Mouse (Mus musculus): ENCODE measurements at regions not wholly inside any gene's neighbourhood (a gene's known extent, or its start where the extent isn't known, plus 50 kb on each side); places are given as distances from the start of the nearest gene placed in this dataset.
A peak's percentile ranks its signal among the peaks of the same experiment; 100 is the strongest.

DNA sequence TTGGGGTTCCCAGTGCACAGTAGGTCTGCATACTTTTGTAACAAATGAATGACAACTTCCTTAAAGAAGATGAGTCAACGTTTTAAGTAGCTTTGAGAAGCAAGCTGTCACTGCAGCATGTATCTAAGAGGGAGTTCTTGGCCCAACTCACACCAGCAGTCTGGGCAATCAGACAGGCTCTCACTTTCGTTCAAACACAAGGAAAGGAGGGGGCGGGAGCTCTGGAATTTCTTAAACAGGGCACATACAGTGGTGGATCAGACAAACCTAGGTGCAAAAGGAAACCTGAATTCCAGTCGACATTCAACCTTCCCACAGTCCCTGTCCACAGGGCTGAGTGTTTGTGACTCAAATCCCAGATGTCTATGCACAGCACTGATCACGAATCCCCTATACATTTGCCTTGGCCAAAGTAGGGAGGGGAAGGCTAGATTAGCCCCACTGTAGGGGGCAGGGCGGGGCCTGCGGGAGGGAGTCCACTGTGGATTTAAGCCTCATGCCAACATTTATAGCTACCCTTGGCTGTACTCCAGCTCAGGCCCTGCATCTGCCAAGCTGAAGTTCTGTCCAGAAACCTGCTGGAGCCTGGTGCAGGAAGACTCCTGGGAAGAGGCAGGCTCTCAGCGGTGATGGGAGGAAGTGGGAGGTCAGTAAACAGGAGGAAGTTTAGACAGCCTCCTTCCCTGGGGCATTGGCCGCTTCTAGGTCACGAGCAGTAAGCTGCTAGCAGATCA, 81.5 kb upstream of the Cdyl2 start:
- ATAC-seq (ENCODE audit: low FRiP score, low read depth) (peak; percentile 53; the same call in 1 of the 2 replicates), DNase-seq (ENCODE audit: low spot score) (peak; percentile 67)
- H3K27ac ChIP-seq (replicated peaks; ENCODE audit: low read depth, low read length), result no peak overlapping the region
- TF ChIP-seq POLR2A (IDR thresholded peaks at IDR 0.05; ENCODE audit: borderline replicate concordance, extremely low read depth, insufficient read depth, insufficient read length), result no peak
- no peak overlapping the region for H3K4me3 ChIP-seq (replicated peaks; ENCODE audit: low read length)
- H3K4me2 ChIP-seq (replicated peaks; ENCODE audit: low read depth, low read length, severe bottlenecking), result peak overlapping the region; percentile 5; the same call in 1 of the 2 replicates
- no peaks in the 10 kb centered on the region for H3K36me3 ChIP-seq (ENCODE audit: control insufficient read depth, insufficient read depth, low read length)
- H3K27me3 ChIP-seq (ENCODE audit: control insufficient read depth, insufficient read depth, low read length), result no peaks in the 10 kb centered on the region
- H3K9me3 ChIP-seq (ENCODE audit: control insufficient read depth, low read length), result no peaks in the 10 kb centered on the region
- 0 out of 2 replicates have a peak, but pooled peaks cover 6% of the 10 kb centered on the region for H3K4me1 ChIP-seq (ENCODE audit: control insufficient read depth, insufficient read depth, low read length)
- no peak overlapping the region; the same call in 1 of the 2 replicates for H3K9ac ChIP-seq (ENCODE audit: low read depth, low read length, severe bottlenecking)
- WGBS, result 40% methylated on average over 10 of the region's 10 CpGs

DNA sequence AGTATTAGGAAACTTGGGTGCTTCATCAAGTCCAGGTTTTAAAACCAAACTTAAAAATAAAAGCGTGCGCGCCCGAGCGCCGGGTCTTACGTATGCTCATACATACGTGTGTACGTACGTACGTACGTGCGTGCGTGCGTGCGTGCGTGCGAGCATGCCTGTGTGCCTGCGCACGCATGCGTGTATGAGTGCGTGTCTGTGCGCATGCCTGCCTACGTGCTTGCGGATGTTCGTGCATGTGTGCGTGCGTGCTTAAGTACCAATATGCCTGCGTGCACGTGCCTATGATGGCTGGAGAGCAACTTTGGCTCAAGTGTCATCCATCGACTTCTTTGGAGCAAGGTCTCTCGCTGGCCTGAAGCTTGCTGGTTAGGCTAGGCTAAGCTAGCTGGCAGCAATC, 68.5 kb upstream of the Cdyl2 start:
- Histone ChIP-seq H3K4me2 (replicated peaks; ENCODE audit: low read depth, low read length, severe bottlenecking) (no peak overlapping the region), H3K36me3 (ENCODE audit: control insufficient read depth, insufficient read depth, low read length) (no peaks in the 10 kb centered on the region), H3K4me3 (replicated peaks; ENCODE audit: low read length) (no peak overlapping the region), H3K27ac (replicated peaks; ENCODE audit: low read depth, low read length) (no peak overlapping the region), H3K9me3 (ENCODE audit: control insufficient read depth, low read length) (peaks cover 6% of the 10 kb centered on the region; the same call in 1 of the 2 replicates), H3K9ac (ENCODE audit: low read depth, low read length, severe bottlenecking) (no peak overlapping the region), H3K4me1 (ENCODE audit: control insufficient read depth, insufficient read depth, low read length) (no peaks in the 10 kb centered on the region), H3K27me3 (ENCODE audit: control insufficient read depth, insufficient read depth, low read length) (no peaks in the 10 kb centered on the region)
- ATAC-seq (ENCODE audit: low FRiP score, low read depth) (no peak), DNase-seq (ENCODE audit: low spot score) (no peak)
- no peak for TF ChIP-seq POLR2A (IDR thresholded peaks at IDR 0.05; ENCODE audit: borderline replicate concordance, extremely low read depth, insufficient read depth, insufficient read length)
- WGBS, result 96% methylated on average over 32 of the region's 32 CpGs

DNA sequence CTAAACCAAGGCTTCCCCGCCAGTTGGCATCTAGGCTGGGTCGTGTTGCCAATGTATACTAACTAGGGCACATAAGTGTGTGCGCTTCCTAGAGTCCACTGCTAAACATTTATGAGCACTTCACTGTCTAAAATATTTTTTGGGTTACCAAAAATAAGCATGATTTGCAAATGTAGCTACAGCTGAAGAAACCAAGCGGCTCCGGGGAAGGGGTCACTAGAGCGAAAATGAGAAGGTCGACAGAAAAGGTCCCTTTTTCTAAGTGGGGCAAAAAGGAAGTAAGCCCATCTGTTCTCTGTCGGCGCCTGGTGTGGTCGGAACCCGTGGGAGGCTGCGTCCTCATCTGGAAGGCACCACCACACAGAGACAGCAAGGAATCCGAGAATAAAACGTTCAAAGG, 67.8 kb upstream of the Cdyl2 start:
- H3K36me3 ChIP-seq (ENCODE audit: control insufficient read depth, insufficient read depth, low read length), result no peaks in the 10 kb centered on the region
- WGBS, result 90% methylated on average over 14 of the region's 14 CpGs
- H3K4me1 ChIP-seq (ENCODE audit: control insufficient read depth, insufficient read depth, low read length), result no peaks in the 10 kb centered on the region
- no peak for TF ChIP-seq POLR2A (IDR thresholded peaks at IDR 0.05; ENCODE audit: borderline replicate concordance, extremely low read depth, insufficient read depth, insufficient read length)
- peaks cover 6% of the 10 kb centered on the region; the same call in 1 of the 2 replicates for H3K9me3 ChIP-seq (ENCODE audit: control insufficient read depth, low read length)
- H3K27me3 ChIP-seq (ENCODE audit: control insufficient read depth, insufficient read depth, low read length), result no peaks in the 10 kb centered on the region
- DNase-seq (ENCODE audit: low spot score), result no peak
- no peak for ATAC-seq (ENCODE audit: low FRiP score, low read depth)
- no peak overlapping the region for H3K9ac ChIP-seq (ENCODE audit: low read depth, low read length, severe bottlenecking)
- H3K4me3 ChIP-seq (replicated peaks; ENCODE audit: low read length), result no peak overlapping the region
- H3K4me2 ChIP-seq (replicated peaks; ENCODE audit: low read depth, low read length, severe bottlenecking), result no peak overlapping the region
- no peak overlapping the region for H3K27ac ChIP-seq (replicated peaks; ENCODE audit: low read depth, low read length)

DNA sequence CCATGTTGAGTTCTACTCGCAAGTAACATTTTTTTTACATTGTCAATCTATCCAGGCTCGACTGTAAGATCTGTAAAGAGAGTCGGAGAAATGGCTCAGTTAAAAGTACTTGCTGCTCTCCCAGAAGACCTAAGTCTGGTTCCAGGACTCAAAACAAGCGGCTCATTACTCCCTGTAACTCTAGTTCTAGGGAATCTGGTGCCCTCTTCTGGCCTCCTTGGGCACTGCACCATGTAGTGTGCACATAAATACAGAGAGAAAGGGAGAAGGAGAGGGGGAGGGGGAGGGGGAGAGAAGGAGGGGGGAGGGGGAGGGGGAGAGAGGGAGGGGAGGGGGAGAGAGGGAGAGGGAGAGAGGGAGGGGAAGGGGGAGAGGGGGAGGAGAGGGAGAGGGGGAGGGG, 66.2 kb upstream of the Cdyl2 start:
- peaks cover 6% of the 10 kb centered on the region; the same call in 1 of the 2 replicates for H3K9me3 ChIP-seq (ENCODE audit: control insufficient read depth, low read length)
- H3K4me1 ChIP-seq (ENCODE audit: control insufficient read depth, insufficient read depth, low read length), result no peaks in the 10 kb centered on the region
- H3K27ac ChIP-seq (replicated peaks; ENCODE audit: low read depth, low read length), result no peak overlapping the region
- no peak overlapping the region for H3K9ac ChIP-seq (ENCODE audit: low read depth, low read length, severe bottlenecking)
- H3K4me3 ChIP-seq (replicated peaks; ENCODE audit: low read length), result no peak overlapping the region
- ATAC-seq (ENCODE audit: low FRiP score, low read depth), result no peak
- no peaks in the 10 kb centered on the region for H3K36me3 ChIP-seq (ENCODE audit: control insufficient read depth, insufficient read depth, low read length)
- WGBS, result 92% methylated on average over 4 of the region's 4 CpGs
- no peak for TF ChIP-seq POLR2A (IDR thresholded peaks at IDR 0.05; ENCODE audit: borderline replicate concordance, extremely low read depth, insufficient read depth, insufficient read length)
- DNase-seq (ENCODE audit: low spot score), result no peak
- H3K27me3 ChIP-seq (ENCODE audit: control insufficient read depth, insufficient read depth, low read length), result no peaks in the 10 kb centered on the region
- H3K4me2 ChIP-seq (replicated peaks; ENCODE audit: low read depth, low read length, severe bottlenecking), result no peak overlapping the region

DNA sequence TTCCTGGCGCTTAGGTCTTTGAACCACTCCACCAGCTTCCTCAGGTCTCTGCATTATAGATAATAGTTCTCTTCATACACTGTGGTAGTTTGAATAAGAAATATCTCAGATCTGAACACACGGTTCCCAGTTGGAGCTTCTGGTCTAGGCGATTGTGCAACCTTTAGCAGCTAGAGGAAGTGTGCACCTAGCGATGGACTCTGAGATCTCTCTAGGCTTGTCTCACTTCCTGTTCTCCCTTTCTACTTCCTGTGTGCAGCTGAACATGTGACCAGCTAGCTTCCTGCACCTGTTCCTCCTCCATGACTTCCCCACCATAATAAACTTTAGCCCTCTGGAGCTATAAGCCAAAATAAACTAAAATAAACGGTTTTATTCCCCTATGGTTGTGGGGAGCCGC, 62.9 kb upstream of the Cdyl2 start:
- no peak overlapping the region for H3K9ac ChIP-seq (ENCODE audit: low read depth, low read length, severe bottlenecking)
- H3K36me3 ChIP-seq (ENCODE audit: control insufficient read depth, insufficient read depth, low read length), result no peaks in the 10 kb centered on the region
- ATAC-seq (ENCODE audit: low FRiP score, low read depth), result no peak
- no peak overlapping the region for H3K27ac ChIP-seq (replicated peaks; ENCODE audit: low read depth, low read length)
- H3K27me3 ChIP-seq (ENCODE audit: control insufficient read depth, insufficient read depth, low read length), result no peaks in the 10 kb centered on the region
- H3K4me2 ChIP-seq (replicated peaks; ENCODE audit: low read depth, low read length, severe bottlenecking), result no peak overlapping the region
- no peak for DNase-seq (ENCODE audit: low spot score)
- WGBS, result 82% methylated on average over 6 of the region's 6 CpGs
- H3K4me1 ChIP-seq (ENCODE audit: control insufficient read depth, insufficient read depth, low read length), result no peaks in the 10 kb centered on the region
- H3K4me3 ChIP-seq (replicated peaks; ENCODE audit: low read length), result no peak overlapping the region
- peaks cover 6% of the 10 kb centered on the region; the same call in 1 of the 2 replicates for H3K9me3 ChIP-seq (ENCODE audit: control insufficient read depth, low read length)
- TF ChIP-seq POLR2A (IDR thresholded peaks at IDR 0.05; ENCODE audit: borderline replicate concordance, extremely low read depth, insufficient read depth, insufficient read length), result no peak

Data from limb, embryonic 14.5 days (tissue).